Mouse (Mus musculus) limb, embryonic 15.5 days (tissue): ENCODE measurements at regions not wholly inside any gene's neighbourhood (a gene's known extent, or its start where the extent isn't known, plus 50 kb on each side); places are given as distances from the start of the nearest gene placed in this dataset.

ENCODE experiments used
- ATAC-seq: fragments of 200-750 bp; cut with Nextera tagmentation; 2 replicates; pipeline ENCODE4 v1.8.0; 2017; ENCODE audit warnings: low read depth, moderate TSS enrichment; ENCODE audit not compliant: insufficient number of reproducible peaks, low FRiP score, low TSS enrichment
- H3K27ac ChIP-seq: fragments of 300-500 bp; sonication (generic); 2 replicates; pipeline ENCODE4 v1.5.1; 2015; ENCODE audit warnings: moderate library complexity, mild to moderate bottlenecking, inconsistent platforms
- H3K27me3 ChIP-seq: fragments of 300-500 bp; sonication (generic); 2 replicates; pipeline ENCODE4 v1.6.1; 2015; ENCODE audit warnings: inconsistent platforms
- H3K36me3 ChIP-seq: fragments of 300-500 bp; sonication (generic); 2 replicates; pipeline ENCODE4 v1.6.1; 2015; ENCODE audit warnings: inconsistent platforms
- H3K4me1 ChIP-seq: fragments of 300-500 bp; sonication (generic); 2 replicates; pipeline ENCODE4 v1.6.1; 2015; ENCODE audit warnings: inconsistent platforms
- H3K4me2 ChIP-seq: fragments of 300-500 bp; sonication (generic); 2 replicates; pipeline ENCODE4 v1.6.1; 2015; ENCODE audit warnings: mild to moderate bottlenecking, inconsistent platforms
- H3K4me3 ChIP-seq: fragments of 300-500 bp; sonication (generic); 2 replicates; pipeline ENCODE4 v1.5.1; 2015; ENCODE audit warnings: mild to moderate bottlenecking, inconsistent platforms
- H3K9ac ChIP-seq: fragments of 300-500 bp; sonication (generic); 2 replicates; pipeline ENCODE4 v1.6.1; 2015; ENCODE audit warnings: inconsistent platforms
- H3K9me3 ChIP-seq: fragments of 300-500 bp; sonication (generic); 2 replicates; pipeline ENCODE4 v1.6.1; 2016; ENCODE audit warnings: inconsistent platforms
- WGBS: fragments of 180-500 bp; shearing (Covaris S2); methylation state at CpG from one replicate; pipeline ENCODE4 v1.1.7; 2015; 5-methylcytosine and 5-hydroxymethylcytosine counted together

DNA sequence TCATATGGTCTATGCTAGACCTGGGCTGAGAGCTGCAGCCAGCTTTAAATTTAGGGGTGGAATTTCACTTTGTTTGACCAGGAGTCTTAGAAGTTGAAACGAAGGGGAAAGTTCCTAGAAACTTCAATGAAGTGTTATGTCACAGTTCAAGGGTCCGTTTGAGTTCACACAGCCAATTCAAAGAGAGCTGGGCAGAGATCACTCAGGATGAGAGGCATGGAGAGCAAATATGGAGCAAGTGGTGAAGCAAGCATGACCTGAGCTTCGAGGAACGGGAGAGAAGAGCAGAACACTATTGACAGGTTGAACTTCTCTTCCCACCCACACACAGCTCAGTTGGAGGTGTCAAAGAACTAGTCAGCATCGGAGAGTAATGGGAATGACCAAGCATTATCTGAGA lies 56.1 kb upstream of the Hmgn3 start:
- Histone ChIP-seq H3K4me3 (no peak overlapping the region), H3K9ac (no peak overlapping the region), H3K9me3 (no peaks in the 10 kb centered on the region), H3K27ac (no peak overlapping the region), H3K4me2 (no peak overlapping the region), H3K36me3 (no peaks in the 10 kb centered on the region), H3K4me1 (no peaks in the 10 kb centered on the region), H3K27me3 (no peaks in the 10 kb centered on the region)
- 77% methylated on average over 5 of the region's 5 CpGs for WGBS
- ATAC-seq, result no peak

DNA sequence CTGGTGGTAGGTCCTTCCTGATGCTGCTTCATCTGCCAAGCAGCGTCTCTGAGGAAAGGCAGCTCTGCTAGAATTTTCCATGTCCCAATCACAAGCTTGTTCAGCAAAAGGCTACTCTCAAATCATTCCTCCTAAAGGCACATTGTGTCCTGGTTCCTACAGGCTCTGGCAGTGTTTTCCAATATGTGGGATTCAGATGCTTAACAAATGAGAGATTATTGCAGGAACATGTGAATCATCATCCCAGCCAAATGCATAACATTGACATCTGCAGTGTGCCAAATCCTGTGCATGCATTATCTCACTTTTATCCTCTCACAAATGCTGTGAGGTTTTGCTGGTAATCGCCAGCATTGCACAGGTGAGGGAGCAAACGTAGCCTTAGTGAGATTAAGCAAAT lies 53.3 kb upstream of the Hmgn3 start:
- no peak overlapping the region for H3K4me2 ChIP-seq
- peaks cover 19% of the 10 kb centered on the region for H3K4me1 ChIP-seq
- H3K4me3 ChIP-seq, result no peak overlapping the region
- no peak overlapping the region for H3K27ac ChIP-seq
- no peaks in the 10 kb centered on the region for H3K27me3 ChIP-seq
- ATAC-seq, result no peak
- WGBS, result 72% methylated on average over 3 of the region's 3 CpGs
- H3K9me3 ChIP-seq, result no peaks in the 10 kb centered on the region
- H3K36me3 ChIP-seq, result no peaks in the 10 kb centered on the region
- no peak overlapping the region for H3K9ac ChIP-seq

DNA sequence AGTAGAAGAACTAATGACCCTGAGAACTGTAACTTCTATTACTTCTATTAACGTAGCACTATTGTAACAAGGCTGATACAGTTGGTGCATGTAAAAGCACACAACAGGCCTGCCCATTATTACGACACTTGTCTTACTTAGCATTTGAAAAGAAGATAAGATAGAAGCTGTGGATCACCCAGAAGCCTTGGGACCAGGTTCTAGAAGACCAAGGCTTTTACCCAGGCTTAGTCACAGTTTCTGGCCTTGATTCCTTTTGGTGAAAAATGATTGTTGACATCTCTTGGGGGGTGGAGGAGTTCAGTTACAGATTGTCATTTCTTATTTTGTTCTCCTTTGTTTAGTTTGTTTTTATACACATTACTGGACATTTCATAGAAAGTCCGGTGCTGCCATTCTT lies 52.7 kb upstream of the Hmgn3 start:
- no peak for ATAC-seq
- 82% methylated on average over 3 of the region's 3 CpGs for WGBS
- peaks cover 20% of the 10 kb centered on the region for H3K4me1 ChIP-seq
- no peaks in the 10 kb centered on the region for H3K36me3 ChIP-seq
- H3K4me3 ChIP-seq, result no peak overlapping the region
- H3K27me3 ChIP-seq, result no peaks in the 10 kb centered on the region
- H3K9ac ChIP-seq, result no peak overlapping the region
- H3K4me2 ChIP-seq, result no peak overlapping the region
- H3K27ac ChIP-seq, result no peak overlapping the region
- H3K9me3 ChIP-seq, result no peaks in the 10 kb centered on the region

DNA sequence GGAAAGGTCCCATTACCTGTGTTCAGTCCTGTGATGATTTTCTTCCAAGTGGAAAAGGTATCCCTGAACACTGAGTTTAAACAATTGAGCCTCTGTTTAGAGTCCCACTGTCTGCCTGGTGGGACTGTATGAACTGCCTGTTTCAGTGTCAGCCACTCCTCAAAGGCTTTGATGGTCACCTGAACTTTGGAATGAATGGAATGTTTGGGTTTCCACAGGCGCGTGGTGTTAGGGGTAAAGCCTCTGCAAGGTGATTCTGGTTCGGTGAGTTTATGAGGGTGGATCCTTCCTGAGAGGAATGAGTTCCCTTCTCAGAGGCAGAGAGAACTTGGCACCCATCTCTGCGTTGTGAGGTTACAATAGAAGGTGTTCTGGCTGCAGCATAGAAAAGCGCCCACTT lies 50.5 kb upstream of the Hmgn3 start:
- H3K4me2 ChIP-seq, result no peak overlapping the region
- 44% methylated on average over 5 of the region's 5 CpGs for WGBS
- ATAC-seq, result no peak
- H3K27ac ChIP-seq, result no peak overlapping the region; the same call in 1 of the 2 replicates
- H3K9ac ChIP-seq, result no peak overlapping the region
- H3K27me3 ChIP-seq, result no peaks in the 10 kb centered on the region
- no peaks in the 10 kb centered on the region for H3K36me3 ChIP-seq
- no peak overlapping the region for H3K4me3 ChIP-seq
- no peaks in the 10 kb centered on the region for H3K9me3 ChIP-seq
- H3K4me1 ChIP-seq, result peaks cover 20% of the 10 kb centered on the region
